Mouse (Mus musculus) limb, embryonic 14.5 days (tissue): ENCODE data around the gene Csnk2a2. TPM values are rescaled to one million over a fixed set of nuclear protein-coding genes. Genes with fewer than 3 reads are reported as not detected.

Experiments used
- ATAC-seq: fragments of 200-750 bp; cut with Nextera tagmentation; 2 replicates; pipeline ENCODE4 v1.8.0; 2017; ENCODE audit warnings: low read depth, moderate number of reproducible peaks, moderate TSS enrichment; ENCODE audit not compliant: low FRiP score
- DNase-seq: peaks from one replicate; pipeline ENCODE4 v3.0.0-alpha.2; 2015; ENCODE audit warnings: low spot score
- H3K27ac ChIP-seq: fragments of 300-500 bp; sonication (generic); replicated peaks from 2 replicates; pipeline ENCODE4 v1.5.1; 2014; ENCODE audit warnings: low read depth, mild to moderate bottlenecking, low read length, moderate library complexity, mixed read lengths
- H3K27me3 ChIP-seq: fragments of 300-500 bp; sonication (generic); 2 replicates; pipeline ENCODE4 v1.6.1; 2014; ENCODE audit warnings: low read length, mixed read lengths; ENCODE audit not compliant: control insufficient read depth, insufficient read depth
- H3K36me3 ChIP-seq: fragments of 300-500 bp; sonication (generic); 2 replicates; pipeline ENCODE4 v1.6.1; 2014; ENCODE audit warnings: mild to moderate bottlenecking, low read length, moderate library complexity, mixed read lengths; ENCODE audit not compliant: control insufficient read depth, insufficient read depth
- H3K4me1 ChIP-seq: fragments of 300-500 bp; sonication (generic); 2 replicates; pipeline ENCODE4 v1.6.1; 2014; ENCODE audit warnings: antibody characterized with exemption, low read length, mixed read lengths; ENCODE audit not compliant: control insufficient read depth, insufficient read depth
- H3K4me2 ChIP-seq: fragments of 300-500 bp; sonication (generic); replicated peaks from 2 replicates; pipeline ENCODE4 v1.6.1; 2014; ENCODE audit warnings: low read depth, mild to moderate bottlenecking, low read length, moderate library complexity; ENCODE audit not compliant: severe bottlenecking
- H3K4me3 ChIP-seq: fragments of 300-500 bp; sonication (generic); replicated peaks from 2 replicates; pipeline ENCODE4 v1.5.1; 2014; ENCODE audit warnings: low read length
- H3K9ac ChIP-seq: fragments of 300-500 bp; sonication (generic); 2 replicates; pipeline ENCODE4 v1.6.1; 2014; ENCODE audit warnings: mild to moderate bottlenecking, low read depth, low read length, moderate library complexity; ENCODE audit not compliant: severe bottlenecking
- H3K9me3 ChIP-seq: fragments of 300-500 bp; sonication (generic); 2 replicates; pipeline ENCODE4 v1.6.1; 2016; ENCODE audit warnings: low read length; ENCODE audit not compliant: control insufficient read depth
- POLR2A ChIP-seq: fragments of 200-500 bp; IDR thresholded peaks from 2 replicates; pipeline ENCODE4 v1.8.0; 2012; ENCODE audit warnings: inconsistent platforms, mild to moderate bottlenecking, moderate library complexity, borderline replicate concordance; ENCODE audit not compliant: insufficient read depth, insufficient read length; ENCODE audit errors: extremely low read depth
- WGBS: fragments of 180-500 bp; shearing (Covaris S2); extraction: QIAGEN DNeasy Blood & Tissue Kit; methylation state at CpG from one replicate; pipeline ENCODE4 v1.1.7; 2014; 5-methylcytosine and 5-hydroxymethylcytosine counted together
- polyA plus RNA-seq, 2 experiments: library from polyadenylated mRNA; depleted of rRNA in 1 of 2; stranded (reverse) in 1 of 2; unstranded in 1 of 2; fragments of >200 nt; fragmentation: Nextera tagmentation in 1 of 2; extraction: Ambion mirVana in 1 of 2; gene quantifications; 2 replicates each; pipeline versions ENCODE4 v1.2.1 to v1.2.3; 2012 to 2014

Gene Csnk2a2
- polyA plus RNA-seq, 2 experiments, result 22.5 to 57.4 TPM

- 84% methylated on average over 3 of the region's 3 CpGs for WGBS
- no peak for TF ChIP-seq POLR2A
- ATAC-seq (no peak), DNase-seq (no peak)
- Histone ChIP-seq H3K27me3 (no peaks in the 10 kb centered on the region), H3K27ac (no peak overlapping the region), H3K4me3 (no peak overlapping the region), H3K4me1 (no peaks in the 10 kb centered on the region), H3K9ac (no peak overlapping the region), H3K9me3 (no peaks in the 10 kb centered on the region), H3K36me3 (no peaks in the 10 kb centered on the region), H3K4me2 (no peak overlapping the region)
These were observed 15.8 kb upstream of the Csnk2a2 start for GRCm38 (mm10) chr8:95505606-95506005.

DNA sequence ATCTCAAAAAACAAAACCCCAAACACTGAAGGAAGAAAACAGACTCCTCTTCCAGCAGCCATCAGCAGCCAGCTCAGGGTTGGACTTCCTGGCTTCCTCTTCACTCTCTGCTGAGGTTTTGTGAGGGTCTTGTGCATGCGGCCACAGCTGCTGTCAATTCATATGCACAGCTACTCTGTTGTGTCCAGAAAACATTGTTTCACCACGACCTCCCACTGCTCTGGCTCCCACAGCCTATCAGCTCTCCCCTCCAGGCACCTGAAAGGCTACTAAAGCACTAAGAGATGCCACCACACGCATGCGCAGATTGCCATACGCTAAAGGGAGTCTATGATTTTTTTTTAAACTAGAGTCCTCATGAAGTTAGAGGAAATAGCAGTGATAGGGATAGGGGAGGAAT lies 15.0 kb upstream of the Csnk2a2 start:
- H3K4me1 ChIP-seq, result no peaks in the 10 kb centered on the region
- 75% methylated on average over 5 of the region's 5 CpGs for WGBS

GRCm38 (mm10) chr8:95502431-95502830 lies 12.6 kb upstream of the Csnk2a2 start:
- TF ChIP-seq POLR2A, result no peak

More for the DNA sequence above, 15.0 kb upstream of the Csnk2a2 start:
- DNase-seq (no peak), ATAC-seq (no peak)
- no peaks in the 10 kb centered on the region for H3K27me3 ChIP-seq
- no peak overlapping the region for H3K9ac ChIP-seq
- H3K27ac ChIP-seq, result no peak overlapping the region
- no peaks in the 10 kb centered on the region for H3K9me3 ChIP-seq
- H3K4me2 ChIP-seq, result no peak overlapping the region
- no peaks in the 10 kb centered on the region for H3K36me3 ChIP-seq
- TF ChIP-seq POLR2A, result no peak
- H3K4me3 ChIP-seq, result no peak overlapping the region

GRCm38 (mm10) chr8:95500436-95500835 lies 10.6 kb upstream of the Csnk2a2 start:
- Histone ChIP-seq H3K4me2 (no peak overlapping the region), H3K27me3 (no peaks in the 10 kb centered on the region), H3K36me3 (no peaks in the 10 kb centered on the region), H3K27ac (no peak overlapping the region), H3K9me3 (no peaks in the 10 kb centered on the region), H3K4me3 (no peak overlapping the region), H3K4me1 (no peaks in the 10 kb centered on the region), H3K9ac (no peak overlapping the region)
- no peak for ATAC-seq
- no peak for DNase-seq
- 95% methylated on average over 5 of the region's 5 CpGs for WGBS
- no peak for TF ChIP-seq POLR2A

More at GRCm38 (mm10) chr8:95502431-95502830, 12.6 kb upstream of the Csnk2a2 start:
- no peaks in the 10 kb centered on the region for H3K27me3 ChIP-seq
- WGBS, result 75% methylated on average over 7 of the region's 7 CpGs
- ATAC-seq (no peak), DNase-seq (no peak)
- no peak overlapping the region for H3K4me3 ChIP-seq
- no peak overlapping the region for H3K4me2 ChIP-seq
- H3K9ac ChIP-seq, result no peak overlapping the region
- no peak overlapping the region for H3K27ac ChIP-seq
- no peaks in the 10 kb centered on the region for H3K9me3 ChIP-seq
- no peaks in the 10 kb centered on the region for H3K4me1 ChIP-seq
- H3K36me3 ChIP-seq, result no peaks in the 10 kb centered on the region

GRCm38 (mm10) chr8:95499266-95500064 lies 9.6 kb upstream of the Csnk2a2 start:
- Histone ChIP-seq H3K4me3 (no peak overlapping the region), H3K4me1 (no peaks in the 10 kb centered on the region), H3K27ac (no peak overlapping the region), H3K9me3 (no peaks in the 10 kb centered on the region), H3K9ac (no peak overlapping the region), H3K36me3 (no peaks in the 10 kb centered on the region), H3K27me3 (no peaks in the 10 kb centered on the region), H3K4me2 (no peak overlapping the region)
- DNase-seq, result no peak
- TF ChIP-seq POLR2A, result no peak
- WGBS, result 71% methylated on average over 4 of the region's 4 CpGs
- no peak for ATAC-seq
